Mouse (Mus musculus) 416B (cell line): ENCODE results near the gene Cst10.
A peak's percentile ranks its signal among the peaks of the same experiment; 100 is the strongest.

ENCODE experiments used
- DNase-seq: peaks from one replicate; pipeline ENCODE4 v3.0.0; 2011; ENCODE audit warnings: low read depth

The Cst10 gene

DNA sequence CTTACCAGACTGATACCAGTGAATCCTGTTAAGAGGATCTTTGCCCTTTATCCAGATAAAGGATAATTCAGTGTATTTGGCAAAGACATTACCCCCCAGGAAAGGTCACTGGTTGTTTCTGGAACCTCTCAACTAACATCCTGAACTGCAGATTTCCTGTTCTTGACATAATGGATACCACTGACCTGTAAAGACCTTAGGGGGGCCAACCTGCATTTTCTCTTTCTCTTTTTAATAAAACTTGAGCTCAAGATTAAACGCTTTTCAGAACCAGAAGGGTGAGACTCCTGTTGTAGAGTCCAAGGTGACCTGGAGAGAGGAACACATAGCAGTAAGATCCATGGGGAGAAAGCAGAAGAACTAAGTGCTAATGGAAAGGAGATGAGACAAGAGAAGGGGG is at the start of gene Cst10:
Gene Cst10 (plus strand): TSS at position 301 of the 400 bp plus-strand sequence.
- DNase-seq = no peak

DNA sequence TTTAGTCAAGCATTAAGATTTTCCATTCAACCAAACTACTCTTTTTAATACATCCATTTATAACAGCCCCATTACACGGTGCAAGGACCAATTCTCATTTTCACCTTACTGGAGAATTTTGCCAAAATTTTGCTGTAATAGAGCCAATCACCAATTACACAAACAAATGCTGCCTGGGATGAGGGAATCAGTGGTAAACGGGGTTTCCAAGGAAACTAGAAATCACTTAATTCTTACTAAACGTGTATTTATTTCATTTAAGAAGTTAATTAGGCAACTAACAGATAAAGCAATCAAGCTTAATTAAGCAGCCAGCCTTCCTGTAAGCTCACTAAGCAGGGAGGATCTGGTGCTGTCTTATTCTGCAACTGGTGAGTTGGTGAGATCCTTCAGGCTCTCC is 11.9 kb upstream of the Cst10 start:
- no peak for DNase-seq

DNA sequence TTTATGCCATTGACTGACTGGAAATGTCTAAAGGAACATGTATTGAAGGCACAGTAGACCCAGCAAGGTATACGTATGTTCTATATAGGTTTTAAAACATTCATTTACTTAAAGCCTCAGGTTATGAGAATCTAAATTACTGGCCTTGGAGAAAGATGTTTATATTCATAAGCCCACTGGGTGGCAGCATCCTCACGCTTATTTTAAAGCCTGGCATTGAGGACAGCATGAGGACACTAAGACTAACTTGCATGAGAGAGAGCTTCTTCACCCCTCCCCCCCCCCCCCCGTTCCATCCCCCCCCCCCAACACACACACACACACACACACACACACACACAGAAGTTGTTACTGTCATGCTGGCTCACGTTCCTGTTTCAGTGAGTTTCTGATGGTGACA is 17.7 kb downstream of the Cst10 start:
- DNase-seq = peak; percentile 62
